Mouse (Mus musculus): Measurements from ENCODE around the gene Gnai2. TPM values are rescaled to one million over a fixed set of nuclear protein-coding genes. Genes with fewer than 3 reads are reported as not detected.

The Gnai2 gene
- polyA plus RNA-seq, 1 experiment = 499 TPM

DNA sequence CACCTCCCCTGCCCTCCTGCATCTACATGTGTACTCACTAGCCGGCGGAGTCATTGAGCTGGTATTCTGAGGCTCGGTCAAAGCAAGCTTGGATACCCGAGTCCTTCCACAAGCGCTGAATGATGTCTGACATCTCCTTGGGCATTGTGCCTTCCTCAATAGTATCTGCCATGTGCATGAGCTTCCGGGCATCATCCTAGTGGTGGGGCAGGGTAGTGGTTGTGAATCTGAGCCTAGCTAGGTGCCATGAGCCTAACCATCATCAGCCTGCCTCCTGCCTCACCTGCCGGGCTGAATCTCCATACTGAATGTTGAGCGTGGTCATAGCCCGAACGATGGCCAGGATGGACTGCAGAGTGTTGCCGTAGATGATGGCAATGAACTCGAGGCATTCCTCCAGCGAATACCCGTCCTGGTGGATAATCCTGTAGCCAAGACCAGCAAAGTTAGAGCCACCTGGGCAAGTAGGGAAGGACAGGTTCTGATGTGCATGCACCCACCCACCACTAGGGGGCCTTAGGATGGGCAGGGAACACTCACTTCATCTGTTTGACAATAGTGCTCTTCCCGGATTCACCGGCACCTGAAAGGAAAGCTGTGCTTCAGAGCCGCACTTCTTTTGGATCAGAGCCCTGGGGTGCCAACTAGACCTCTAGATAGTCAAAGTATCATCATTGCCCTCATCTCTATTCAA lies 42.1 kb upstream of the Gnai2 start:
- Histone ChIP-seq H3K79me2 (ENCODE audit: control insufficient read depth, insufficient read depth) (no peaks in the 10 kb centered on the region), H3ac (ENCODE audit: control insufficient read depth, insufficient read length) (no peak overlapping the region), H3K4me2 (ENCODE audit: low read depth) (no peak overlapping the region), H3K27me3 (ENCODE audit: control insufficient read depth, insufficient read depth, insufficient read length) (peaks cover 66% of the 10 kb centered on the region), H3K36me3 (ENCODE audit: control insufficient read depth, insufficient read depth) (no peaks in the 10 kb centered on the region), H3K4me3 (no peak overlapping the region)
- no peak for TF ChIP-seq CEBPB (IDR thresholded peaks at IDR 0.05; ENCODE audit: insufficient read depth, poor library complexity, severe bottlenecking)
- TF ChIP-seq TCF3 (IDR thresholded peaks at IDR 0.05; ENCODE audit: insufficient read length, low read depth) = no peak
- no peak for TF ChIP-seq USF1 (IDR thresholded peaks at IDR 0.05; ENCODE audit: low read depth)
- TF ChIP-seq MYOD1 (IDR thresholded peaks at IDR 0.05; ENCODE audit: control insufficient read depth in 1 of 3, insufficient read length in 2 of 3, low read depth in 2 of 3) = no peak
- no peak for TF ChIP-seq POLR2AphosphoS2 (IDR thresholded peaks at IDR 0.05; ENCODE audit: insufficient read length, low read depth)
- TF ChIP-seq MYOG (IDR thresholded peaks at IDR 0.05; ENCODE audit: control insufficient read depth in 1 of 3, insufficient read depth in 1 of 3, insufficient read length in 2 of 3, low read depth in 2 of 3) = no peak
- TF ChIP-seq E2F4 (IDR thresholded peaks at IDR 0.05; ENCODE audit: insufficient read depth) = no peak
- TF ChIP-seq MAX (IDR thresholded peaks at IDR 0.05; ENCODE audit: low read depth) = no peak
- no peak for TF ChIP-seq REST (IDR thresholded peaks at IDR 0.05; ENCODE audit: insufficient read depth, insufficient read length)

DNA sequence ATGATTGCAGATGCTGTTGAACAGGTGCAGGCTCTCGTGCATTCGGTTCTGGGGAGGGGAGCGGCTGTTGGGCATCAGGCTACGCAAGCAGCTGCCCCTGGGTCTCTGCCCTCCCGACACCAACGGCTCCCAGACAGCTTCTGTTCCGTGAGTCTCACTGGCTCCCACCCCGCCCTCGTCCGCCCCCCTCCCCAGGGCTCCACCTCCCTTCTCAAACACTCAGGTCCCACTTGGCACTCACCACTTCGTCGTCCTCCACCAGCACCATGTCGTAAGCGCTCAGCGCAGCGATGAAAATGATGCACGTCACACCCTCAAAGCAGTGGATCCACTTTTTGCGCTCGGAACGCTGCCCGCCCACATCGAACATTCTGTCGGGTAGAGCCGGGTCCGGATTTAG lies 41.1 kb upstream of the Gnai2 start:
- Histone ChIP-seq H3K4me3 (no peak overlapping the region), H3K36me3 (ENCODE audit: control insufficient read depth, insufficient read depth) (no peaks in the 10 kb centered on the region), H3ac (ENCODE audit: control insufficient read depth, insufficient read length) (no peak overlapping the region), H3K27me3 (ENCODE audit: control insufficient read depth, insufficient read depth, insufficient read length) (peaks cover 57% of the 10 kb centered on the region), H3K4me2 (ENCODE audit: low read depth) (peak overlapping the region; percentile 64), H3K79me2 (ENCODE audit: control insufficient read depth, insufficient read depth) (no peaks in the 10 kb centered on the region)
- no peak for TF ChIP-seq CEBPB (IDR thresholded peaks at IDR 0.05; ENCODE audit: insufficient read depth, poor library complexity, severe bottlenecking)
- TF ChIP-seq MYOG (IDR thresholded peaks at IDR 0.05; ENCODE audit: control insufficient read depth in 1 of 3, insufficient read depth in 1 of 3, insufficient read length in 2 of 3, low read depth in 2 of 3) = peak in 2 of 3 experiments; percentile 34 to 43
- peak in 1 of 3 experiments; percentile 49 for TF ChIP-seq MYOD1 (IDR thresholded peaks at IDR 0.05; ENCODE audit: control insufficient read depth in 1 of 3, insufficient read length in 2 of 3, low read depth in 2 of 3)
- no peak for TF ChIP-seq REST (IDR thresholded peaks at IDR 0.05; ENCODE audit: insufficient read depth, insufficient read length)
- no peak for TF ChIP-seq SRF (IDR thresholded peaks at IDR 0.05; ENCODE audit: control insufficient read depth, insufficient read length, low read depth)

DNA sequence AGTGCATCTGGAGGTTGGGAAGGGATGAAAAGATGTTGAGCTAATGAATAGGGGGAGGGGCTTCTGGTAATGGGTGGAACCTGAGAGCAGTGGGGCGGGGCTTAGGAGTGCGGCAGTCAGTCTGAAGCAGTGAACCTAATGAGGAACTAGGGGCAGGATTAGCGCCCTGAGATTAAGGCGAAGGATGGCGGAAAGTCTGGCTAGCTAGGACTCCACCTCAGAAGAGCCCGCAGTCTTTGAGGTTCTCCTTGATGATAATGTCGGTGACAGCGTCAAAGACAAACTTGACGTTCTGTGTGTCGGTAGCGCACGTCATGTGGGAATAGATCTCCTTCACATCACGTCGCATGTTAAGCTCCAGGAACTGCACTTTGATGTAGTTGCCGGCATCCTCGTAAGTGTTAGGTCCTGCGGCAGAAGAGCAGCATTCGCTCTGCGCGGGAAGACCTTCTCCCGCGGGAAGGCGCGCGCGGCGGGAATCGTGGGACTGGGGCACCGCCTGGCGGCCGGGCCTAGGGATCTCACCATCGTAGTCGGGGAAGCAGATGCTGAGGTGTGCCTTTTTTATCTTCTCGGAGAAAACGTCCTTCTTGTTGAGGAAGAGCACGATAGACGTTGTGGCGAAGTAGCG lies 40.6 kb upstream of the Gnai2 start:
- Histone ChIP-seq H3K27me3 (ENCODE audit: control insufficient read depth, insufficient read depth, insufficient read length) (peaks cover 53% of the 10 kb centered on the region), H3K36me3 (ENCODE audit: control insufficient read depth, insufficient read depth) (no peaks in the 10 kb centered on the region), H3ac (ENCODE audit: control insufficient read depth, insufficient read length) (no peak overlapping the region), H3K79me2 (ENCODE audit: control insufficient read depth, insufficient read depth) (no peaks in the 10 kb centered on the region), H3K4me3 (no peak overlapping the region), H3K4me2 (ENCODE audit: low read depth) (peak overlapping the region; percentile 64)
- TF ChIP-seq CEBPB (IDR thresholded peaks at IDR 0.05; ENCODE audit: insufficient read depth, poor library complexity, severe bottlenecking) = no peak
- no peak for TF ChIP-seq USF1 (IDR thresholded peaks at IDR 0.05; ENCODE audit: low read depth)
- no peak for TF ChIP-seq POLR2AphosphoS2 (IDR thresholded peaks at IDR 0.05; ENCODE audit: insufficient read length, low read depth)
- peak; percentile 42 for TF ChIP-seq E2F4 (IDR thresholded peaks at IDR 0.05; ENCODE audit: insufficient read depth)
- TF ChIP-seq TCF12 (IDR thresholded peaks at IDR 0.05; ENCODE audit: insufficient read depth, poor library complexity, severe bottlenecking) = no peak

DNA sequence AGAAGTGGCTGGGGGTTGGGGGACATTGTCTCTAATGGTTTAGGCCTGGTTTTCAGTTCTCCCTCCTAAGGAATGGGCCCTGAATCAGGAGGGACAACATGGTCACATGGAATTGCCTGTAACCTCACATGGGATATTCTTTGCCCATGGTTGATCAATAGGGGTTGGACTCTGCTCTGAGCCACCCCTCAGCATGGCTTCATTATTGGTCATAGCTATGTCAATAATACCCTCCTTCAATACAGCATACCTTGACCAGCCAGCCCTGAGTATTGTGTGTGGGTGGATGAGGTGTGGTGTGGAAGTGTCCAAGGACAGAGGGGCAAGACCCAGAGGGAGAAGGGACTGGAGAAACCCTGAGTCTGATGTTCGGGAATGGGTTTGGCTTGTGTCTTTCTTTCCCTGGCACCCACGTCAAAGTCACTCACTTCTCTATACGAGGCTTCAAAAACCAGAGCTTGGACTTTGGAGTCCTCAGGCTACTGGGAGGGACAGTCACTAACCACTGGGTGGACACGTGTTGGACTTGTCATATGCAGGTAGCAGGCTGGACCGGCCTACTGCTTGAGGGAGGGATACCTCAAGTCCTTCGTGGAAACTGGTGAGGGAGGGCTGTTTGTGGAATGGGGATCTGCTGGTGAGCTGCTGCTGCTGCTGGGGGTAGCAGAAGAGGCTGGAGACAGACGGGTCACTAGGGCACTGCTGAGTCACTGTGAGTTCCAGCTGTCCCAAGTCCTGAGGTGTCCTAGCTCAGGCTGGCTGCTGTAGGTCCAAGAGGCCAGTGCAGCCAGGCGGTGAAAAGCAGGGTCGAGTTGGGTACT lies 39.7 kb upstream of the Gnai2 start:
- Histone ChIP-seq H3K27me3 (ENCODE audit: control insufficient read depth, insufficient read depth, insufficient read length) (peaks cover 54% of the 10 kb centered on the region), H3K36me3 (ENCODE audit: control insufficient read depth, insufficient read depth) (no peaks in the 10 kb centered on the region), H3K4me2 (ENCODE audit: low read depth) (no peak overlapping the region), H3ac (ENCODE audit: control insufficient read depth, insufficient read length) (no peak overlapping the region), H3K79me2 (ENCODE audit: control insufficient read depth, insufficient read depth) (no peaks in the 10 kb centered on the region), H3K4me3 (no peak overlapping the region)
- TF ChIP-seq CEBPB (IDR thresholded peaks at IDR 0.05; ENCODE audit: insufficient read depth, poor library complexity, severe bottlenecking) = no peak
- no peak for TF ChIP-seq MAX (IDR thresholded peaks at IDR 0.05; ENCODE audit: low read depth)
- TF ChIP-seq TCF12 (IDR thresholded peaks at IDR 0.05; ENCODE audit: insufficient read depth, poor library complexity, severe bottlenecking) = no peak
- TF ChIP-seq TCF3 (IDR thresholded peaks at IDR 0.05; ENCODE audit: insufficient read length, low read depth) = no peak
- no peak for TF ChIP-seq MYOG (IDR thresholded peaks at IDR 0.05; ENCODE audit: control insufficient read depth in 1 of 3, insufficient read depth in 1 of 3, insufficient read length in 2 of 3, low read depth in 2 of 3)
- TF ChIP-seq POLR2A (IDR thresholded peaks at IDR 0.05; ENCODE audit: insufficient read length, low read depth) = no peak
- TF ChIP-seq REST (IDR thresholded peaks at IDR 0.05; ENCODE audit: insufficient read depth, insufficient read length) = no peak
- TF ChIP-seq SRF (IDR thresholded peaks at IDR 0.05; ENCODE audit: control insufficient read depth, insufficient read length, low read depth) = no peak
- no peak for TF ChIP-seq USF1 (IDR thresholded peaks at IDR 0.05; ENCODE audit: low read depth)
- no peak for TF ChIP-seq E2F4 (IDR thresholded peaks at IDR 0.05; ENCODE audit: insufficient read depth)
- TF ChIP-seq MYOD1 (IDR thresholded peaks at IDR 0.05; ENCODE audit: control insufficient read depth in 1 of 3, insufficient read length in 2 of 3, low read depth in 2 of 3) = no peak
- no peak for TF ChIP-seq POLR2AphosphoS2 (IDR thresholded peaks at IDR 0.05; ENCODE audit: insufficient read length, low read depth)

Data from myocyte (in vitro differentiated cells).